Mouse (Mus musculus) brain, embryonic 14.5 days (tissue): ENCODE results near the gene Mrpl48. TPM values are rescaled to one million over a fixed set of nuclear protein-coding genes. Genes with fewer than 3 reads are reported as not detected.

Experiments
- DNase-seq: peaks from one replicate; pipeline ENCODE4 v3.0.0-alpha.2; 2011; ENCODE audit warnings: low read depth
- CTCF ChIP-seq: fragments of 200-500 bp; IDR thresholded peaks from 2 replicates; pipeline ENCODE4 v1.5.1; 2012; ENCODE audit warnings: inconsistent platforms, mild to moderate bottlenecking, moderate library complexity, borderline replicate concordance; ENCODE audit not compliant: insufficient read depth, insufficient read length; ENCODE audit errors: extremely low read depth
- POLR2A ChIP-seq: fragments of 200-500 bp; IDR thresholded peaks from 2 replicates; pipeline ENCODE4 v1.6.1; 2012; ENCODE audit warnings: mild to moderate bottlenecking, inconsistent platforms, borderline replicate concordance; ENCODE audit not compliant: poor library complexity, insufficient read depth, insufficient read length, severe bottlenecking; ENCODE audit errors: extremely low read depth
- polyA plus RNA-seq: library from polyadenylated mRNA; depleted of rRNA; stranded (reverse); fragments of >200 nt; gene quantifications from 2 replicates; pipeline ENCODE4 v1.2.3, GENCODE M21; 2012; rRNA removed

The Mrpl48 gene
- polyA plus RNA-seq, result 36.9 and 41.1 TPM in 2 replicates

- TF ChIP-seq POLR2A (no peak), CTCF (no peak)
- peak; percentile 63 for DNase-seq
Observed at GRCm38 (mm10) chr7:100608130-100608741, at the start of gene Mrpl48. TSS of gene Mrpl48 (minus strand) at chr7:100608301.

- DNase-seq, result no peak
Observed at GRCm38 (mm10) chr7:100656739-100657138, 48.6 kb upstream of the Mrpl48 start.

GRCm38 (mm10) chr7:100654441-100654840 is 46.3 kb upstream of the Mrpl48 start:
- no peak for DNase-seq
- no peak for TF ChIP-seq CTCF
- no peak for TF ChIP-seq POLR2A

More at GRCm38 (mm10) chr7:100656739-100657138, 48.6 kb upstream of the Mrpl48 start:
- TF ChIP-seq POLR2A (no peak), CTCF (no peak)

- DNase-seq, result peak; percentile 84
- TF ChIP-seq CTCF (no peak), POLR2A (no peak)
Observed at GRCm38 (mm10) chr7:100653480-100654266, 45.6 kb upstream of the Mrpl48 start.

- TF ChIP-seq POLR2A (no peak), CTCF (no peak)
- no peak for DNase-seq
Observed at GRCm38 (mm10) chr7:100651011-100651410, 42.9 kb upstream of the Mrpl48 start.

- TF ChIP-seq CTCF (no peak), POLR2A (no peak)
- DNase-seq, result no peak
Observed at GRCm38 (mm10) chr7:100650421-100650820, 42.3 kb upstream of the Mrpl48 start.

- TF ChIP-seq CTCF, result no peak
- no peak for TF ChIP-seq POLR2A
Observed at GRCm38 (mm10) chr7:100649826-100650225, 41.7 kb upstream of the Mrpl48 start.

GRCm38 (mm10) chr7:100649095-100649494 is 41.0 kb upstream of the Mrpl48 start:
- no peak for DNase-seq
- no peak for TF ChIP-seq CTCF
- no peak for TF ChIP-seq POLR2A

More at GRCm38 (mm10) chr7:100649826-100650225, 41.7 kb upstream of the Mrpl48 start:
- no peak for DNase-seq

- DNase-seq, result peak; percentile 64
Observed at GRCm38 (mm10) chr7:100645147-100645546, 37.0 kb upstream of the Mrpl48 start.

GRCm38 (mm10) chr7:100642413-100642812 is 34.3 kb upstream of the Mrpl48 start:
- DNase-seq, result no peak
- TF ChIP-seq CTCF (no peak), POLR2A (no peak)

More at GRCm38 (mm10) chr7:100645147-100645546, 37.0 kb upstream of the Mrpl48 start:
- TF ChIP-seq POLR2A (no peak), CTCF (peak; percentile 66; the same call in 1 of the 2 replicates)

- peak; percentile 67 for DNase-seq
- TF ChIP-seq POLR2A (no peak), CTCF (peak; percentile 63)
Observed at GRCm38 (mm10) chr7:100637657-100638056, 29.6 kb upstream of the Mrpl48 start.

- TF ChIP-seq CTCF, result no peak
- no peak for TF ChIP-seq POLR2A
- DNase-seq, result no peak
Observed at GRCm38 (mm10) chr7:100624538-100624937, 16.4 kb upstream of the Mrpl48 start.

- TF ChIP-seq CTCF (peak; percentile 34; the same call in 1 of the 2 replicates), POLR2A (no peak)
- DNase-seq, result no peak
Observed at GRCm38 (mm10) chr7:100622277-100622676, 14.2 kb upstream of the Mrpl48 start.
